Mouse (Mus musculus) kidney, adult 11 months (tissue): Measurements from ENCODE around the gene Lmntd1.

ENCODE experiments used
- DNase-seq: peaks from one replicate; pipeline ENCODE4 v3.0.0; 2022

Gene Lmntd1

GRCm38 (mm10) chr6:145483318-145483674 is 130.8 kb downstream of the Lmntd1 start:
- DNase-seq = no peak

GRCm38 (mm10) chr6:145482656-145483317 is 131.3 kb downstream of the Lmntd1 start:
- DNase-seq = no peak

GRCm38 (mm10) chr6:145481938-145482337 is 132.2 kb downstream of the Lmntd1 start:
- DNase-seq = no peak

- peak; percentile 75 for DNase-seq
These were observed 135.3 kb downstream of the Lmntd1 start for GRCm38 (mm10) chr6:145478821-145479271.

- peak; percentile 85 for DNase-seq
These were observed 136.7 kb downstream of the Lmntd1 start for GRCm38 (mm10) chr6:145477367-145477905.

GRCm38 (mm10) chr6:145471638-145472247 is 142.4 kb downstream of the Lmntd1 start:
- DNase-seq = no peak

- DNase-seq = no peak
These were observed 144.7 kb downstream of the Lmntd1 start for GRCm38 (mm10) chr6:145469260-145469943.

- no peak for DNase-seq
These were observed 150.1 kb downstream of the Lmntd1 start for GRCm38 (mm10) chr6:145464027-145464426.

GRCm38 (mm10) chr6:145462677-145463245 is 151.4 kb downstream of the Lmntd1 start:
- DNase-seq = no peak

- DNase-seq = no peak
These were observed 157.1 kb downstream of the Lmntd1 start for GRCm38 (mm10) chr6:145457066-145457465.

- no peak for DNase-seq
These were observed 163.3 kb downstream of the Lmntd1 start for GRCm38 (mm10) chr6:145450628-145451403.

- DNase-seq = no peak
These were observed 165.8 kb downstream of the Lmntd1 start for GRCm38 (mm10) chr6:145448361-145448760.

GRCm38 (mm10) chr6:145445811-145446500 is 168.2 kb downstream of the Lmntd1 start:
- DNase-seq = no peak

GRCm38 (mm10) chr6:145445380-145445779 is 168.7 kb downstream of the Lmntd1 start:
- DNase-seq = no peak

- DNase-seq = no peak
These were observed 171.3 kb downstream of the Lmntd1 start for GRCm38 (mm10) chr6:145442786-145443185.

- peak; percentile 26 for DNase-seq
These were observed 172.6 kb downstream of the Lmntd1 start for GRCm38 (mm10) chr6:145441416-145442110.

- DNase-seq = no peak
These were observed 175.3 kb downstream of the Lmntd1 start for GRCm38 (mm10) chr6:145438851-145439250.

GRCm38 (mm10) chr6:145435764-145436163 is 178.4 kb downstream of the Lmntd1 start:
- no peak for DNase-seq

- DNase-seq = no peak
These were observed 179.0 kb downstream of the Lmntd1 start for GRCm38 (mm10) chr6:145435156-145435555.

GRCm38 (mm10) chr6:145433897-145434296 is 180.2 kb downstream of the Lmntd1 start:
- DNase-seq = no peak
